Mouse (Mus musculus): ENCODE results near the gene Cep131. TPM values are rescaled to one million over a fixed set of nuclear protein-coding genes. Genes with fewer than 3 reads are reported as not detected.

The Cep131 gene
- polyA plus RNA-seq, 1 experiment from 2014 or later: 36.8 TPM

- DNase-seq (ENCODE audit: low read depth, low spot score) (peak; percentile 100), ATAC-seq (peak; percentile 95)
- ChIA-PET CTCF (interaction anchor here (1.5 to 2.0 kb wide), 4 partner anchors 10 to 189 kb away, joined by 4 to 6 read pairs (median 5); no protein-coding TSS in a partner anchor), POLR2A (interaction anchor here (0.7 to 1.2 kb wide), 3 partner anchors 9 to 217 kb away, joined by 3 to 4 read pairs (median 3); no protein-coding TSS in a partner anchor)
- TF ChIP-seq CTCF (IDR thresholded peaks at IDR 0.05): no peak
- H3K27me3 ChIP-seq: no peaks in the 10 kb centered on the region
- in situ Hi-C loops (cut with MboI; ENCODE audit: low pct_unique_long_range_greater_than_20kb): loop anchor here (5.0 kb wide), 2 partner anchors 72 to 177 kb away; no protein-coding TSS in a partner anchor
These were observed 12.2 kb upstream of the Cep131 start, which contains the start of the genes Tepsin and Ndufaf8 for GRCm38 (mm10) chr11:120098588-120099511. Tepsin (minus strand) TSS chr11:120098731. Ndufaf8 (plus strand) TSS chr11:120098928.

GRCm38 (mm10) chr11:120092817-120093591 is 6.4 kb upstream of the Cep131 start:
- no peaks in the 10 kb centered on the region for H3K27me3 ChIP-seq
- DNase-seq (ENCODE audit: low read depth, low spot score) (no peak), ATAC-seq (no peak)
- TF ChIP-seq CTCF (IDR thresholded peaks at IDR 0.05): no peak
- in situ Hi-C loops (cut with MboI; ENCODE audit: low pct_unique_long_range_greater_than_20kb): no loop called here
- ChIA-PET CTCF (no interaction called here), POLR2A (interaction anchor here (0.6 kb wide), 1 partner anchor 40 kb away, joined by 5 read pairs; no protein-coding TSS in a partner anchor)

GRCm38 (mm10) chr11:120090661-120091060 is 4.0 kb upstream of the Cep131 start:
- no peak for DNase-seq (ENCODE audit: low read depth, low spot score)
- CTCF ChIA-PET: no interaction called here

GRCm38 (mm10) chr11:120085891-120086627 is 568 bp downstream of the Cep131 start:
- CTCF ChIA-PET: interaction anchor here (1.1 to 1.4 kb wide), 2 partner anchors 10 to 79 kb away, joined by 3 to 4 read pairs; no protein-coding TSS in a partner anchor
- in situ Hi-C loops (cut with MboI; ENCODE audit: low pct_unique_long_range_greater_than_20kb): no loop called here
- no peak for TF ChIP-seq CTCF (IDR thresholded peaks at IDR 0.05)
- no peak for DNase-seq (ENCODE audit: low read depth, low spot score)
- POLR2A ChIA-PET: interaction anchor here (0.8 to 1.4 kb wide), 2 partner anchors 10 to 12 kb away, joined by 3 to 6 read pairs; no protein-coding TSS in a partner anchor
- peak; percentile 11 for ATAC-seq
- H3K27me3 ChIP-seq: no peaks in the 10 kb centered on the region

More at GRCm38 (mm10) chr11:120090661-120091060, 4.0 kb upstream of the Cep131 start:
- in situ Hi-C loops (cut with MboI; ENCODE audit: low pct_unique_long_range_greater_than_20kb): no loop called here
- no peaks in the 10 kb centered on the region for H3K27me3 ChIP-seq
- POLR2A ChIA-PET: no interaction called here
- no peak for TF ChIP-seq CTCF (IDR thresholded peaks at IDR 0.05)
- ATAC-seq: no peak

- in situ Hi-C loops (cut with MboI; ENCODE audit: low pct_unique_long_range_greater_than_20kb): no loop called here
- no peak for DNase-seq (ENCODE audit: low read depth, low spot score)
- TF ChIP-seq CTCF (IDR thresholded peaks at IDR 0.05): no peak
- ChIA-PET CTCF (interaction anchor here (0.7 kb wide), 1 partner anchor 21 kb away, joined by 3 read pairs; no protein-coding TSS in a partner anchor), POLR2A (no interaction called here)
- H3K27me3 ChIP-seq: no peaks in the 10 kb centered on the region
- no peak for ATAC-seq
These were observed 6.3 kb downstream of the Cep131 start for GRCm38 (mm10) chr11:120080282-120080681.

- ChIA-PET POLR2A (interaction anchor here (2.2 kb wide), 1 partner anchor 9 kb away, joined by 6 read pairs; no protein-coding TSS in a partner anchor), CTCF (no interaction called here)
- ATAC-seq (no peak), DNase-seq (ENCODE audit: low read depth, low spot score) (no peak)
- in situ Hi-C loops (cut with MboI; ENCODE audit: low pct_unique_long_range_greater_than_20kb): no loop called here
- TF ChIP-seq CTCF (IDR thresholded peaks at IDR 0.05): no peak
- H3K27me3 ChIP-seq: no peaks in the 10 kb centered on the region
These were observed 10.4 kb downstream of the Cep131 start for GRCm38 (mm10) chr11:120076191-120076590.

- TF ChIP-seq CTCF (IDR thresholded peaks at IDR 0.05): no peak
- no peak for ATAC-seq
- in situ Hi-C loops (cut with MboI; ENCODE audit: low pct_unique_long_range_greater_than_20kb): no loop called here
- ChIA-PET CTCF (interaction anchor here (1.6 kb wide), 1 partner anchor 51 kb away, joined by 3 read pairs; no protein-coding TSS in a partner anchor), POLR2A (no interaction called here)
- no peaks in the 10 kb centered on the region for H3K27me3 ChIP-seq
- no peak for DNase-seq (ENCODE audit: low read depth, low spot score)
These were observed 13.5 kb downstream of the Cep131 start for GRCm38 (mm10) chr11:120072986-120073647.

GRCm38 (mm10) chr11:120071731-120072320 is 14.8 kb downstream of the Cep131 start:
- DNase-seq (ENCODE audit: low read depth, low spot score): no peak
- no peaks in the 10 kb centered on the region for H3K27me3 ChIP-seq
- TF ChIP-seq CTCF (IDR thresholded peaks at IDR 0.05): no peak
- POLR2A ChIA-PET: no interaction called here
- in situ Hi-C loops (cut with MboI; ENCODE audit: low pct_unique_long_range_greater_than_20kb): no loop called here
- no peak for ATAC-seq
- CTCF ChIA-PET: interaction anchor here (1.6 kb wide), 1 partner anchor 49 kb away, joined by 3 read pairs; no protein-coding TSS in a partner anchor

GRCm38 (mm10) chr11:120071065-120071464 is 15.6 kb downstream of the Cep131 start:
- TF ChIP-seq CTCF (IDR thresholded peaks at IDR 0.05): no peak
- in situ Hi-C loops (cut with MboI; ENCODE audit: low pct_unique_long_range_greater_than_20kb): no loop called here
- no peak for ATAC-seq
- no peak for DNase-seq (ENCODE audit: low read depth, low spot score)
- CTCF ChIA-PET: no interaction called here
- POLR2A ChIA-PET: no interaction called here
- no peaks in the 10 kb centered on the region for H3K27me3 ChIP-seq

Measured in Patski (cell line).